Mouse (Mus musculus) liver, embryonic 14.5 days (tissue): ENCODE data around the gene Frmd8. TPM values are rescaled to one million over a fixed set of nuclear protein-coding genes. Genes with fewer than 3 reads are reported as not detected.

Source experiments
- ATAC-seq: fragments of 200-750 bp; cut with Nextera tagmentation; 2 replicates; pipeline ENCODE4 v1.8.0; 2017; ENCODE audit warnings: moderate number of reproducible peaks, mild to moderate bottlenecking, moderate library complexity; ENCODE audit not compliant: insufficient read depth
- DNase-seq, 3 experiments: peaks; one replicate each; pipeline ENCODE4 v3.0.0-alpha.2; 2012 to 2013; ENCODE audit warnings: low read depth in 3 of 3, low spot score in 3 of 3
- H3K27ac ChIP-seq: fragments of 300-500 bp; sonication (generic); 2 replicates; pipeline ENCODE4 v1.5.1; 2014; ENCODE audit warnings: moderate library complexity, mild to moderate bottlenecking, control low read depth, inconsistent platforms
- H3K27me3 ChIP-seq: fragments of 300-500 bp; sonication (generic); 2 replicates; pipeline ENCODE4 v1.6.1; 2014; ENCODE audit warnings: mild to moderate bottlenecking, low read length, moderate library complexity; ENCODE audit not compliant: control insufficient read depth, insufficient read depth
- H3K36me3 ChIP-seq: fragments of 300-500 bp; sonication (generic); replicated peaks from 2 replicates; pipeline ENCODE4 v1.6.1; 2014; ENCODE audit warnings: low read depth; ENCODE audit not compliant: control insufficient read depth, insufficient read depth
- H3K4me1 ChIP-seq, 2 experiments: fragments of 200-500 bp in 1 of 2; fragments of 300-500 bp in 1 of 2; sonication (generic) in 1 of 2; replicated peaks; 2 replicates each; pipeline ENCODE4 v1.6.1; 2012 to 2014; ENCODE audit warnings: antibody characterized with exemption in 1 of 2, inconsistent platforms in 1 of 2, low read length in 1 of 2; ENCODE audit not compliant: control insufficient read depth in 2 of 2, insufficient read depth in 2 of 2
- H3K4me2 ChIP-seq: fragments of 300-500 bp; sonication (generic); 2 replicates; pipeline ENCODE4 v1.6.1; 2014; ENCODE audit warnings: low read depth, mild to moderate bottlenecking, control low read depth, moderate library complexity
- H3K4me3 ChIP-seq, 2 experiments: fragments of 200-500 bp in 1 of 2; fragments of 300-500 bp in 1 of 2; sonication (generic) in 1 of 2; 2 replicates each; pipeline ENCODE4 v1.5.1; 2012 to 2014; ENCODE audit warnings: low read depth in 2 of 2, low read length in 2 of 2, mild to moderate bottlenecking in 2 of 2, control low read depth in 1 of 2, inconsistent platforms in 1 of 2, moderate library complexity in 1 of 2; ENCODE audit not compliant: insufficient read depth in 1 of 2
- H3K9ac ChIP-seq: fragments of 300-500 bp; sonication (generic); replicated peaks from 2 replicates; pipeline ENCODE4 v1.6.1; 2014; ENCODE audit warnings: mild to moderate bottlenecking, control low read depth, moderate library complexity
- H3K9me3 ChIP-seq: fragments of 300-500 bp; sonication (generic); 2 replicates; pipeline ENCODE4 v1.6.1; 2016; ENCODE audit warnings: low read length, mixed read lengths; ENCODE audit not compliant: control insufficient read depth
- CTCF ChIP-seq: IDR thresholded peaks from 2 replicates; pipeline ENCODE4 v1.5.1; 2016; ENCODE audit warnings: antibody characterized with exemption, low read depth, control low read depth
- EP300 ChIP-seq: IDR thresholded peaks from 2 replicates; pipeline ENCODE4 v1.6.1; 2016; ENCODE audit warnings: antibody characterized with exemption, low read depth
- WGBS: fragments of 180-500 bp; shearing (Covaris S2); extraction: QIAGEN DNeasy Blood & Tissue Kit; methylation state at CpG from one replicate; pipeline ENCODE4 v1.1.7; 2014; ENCODE audit not compliant: insufficient replicate concordance; 5-methylcytosine and 5-hydroxymethylcytosine counted together
- polyA plus RNA-seq, 2 experiments: library from polyadenylated mRNA; depleted of rRNA in 1 of 2; stranded (reverse) in 1 of 2; unstranded in 1 of 2; fragments of >200 nt; fragmentation: Nextera tagmentation in 1 of 2; extraction: Ambion mirVana in 1 of 2; gene quantifications; 2 replicates each; pipeline versions ENCODE4 v1.2.1 to v1.2.3; 2012 to 2014

Gene Frmd8
- polyA plus RNA-seq, 2 experiments: 6.6 to 6.7 TPM

GRCm38 (mm10) chr19:5851481-5851971, 23.5 kb downstream of the Frmd8 start:
- H3K27ac ChIP-seq: no peak overlapping the region

DNA sequence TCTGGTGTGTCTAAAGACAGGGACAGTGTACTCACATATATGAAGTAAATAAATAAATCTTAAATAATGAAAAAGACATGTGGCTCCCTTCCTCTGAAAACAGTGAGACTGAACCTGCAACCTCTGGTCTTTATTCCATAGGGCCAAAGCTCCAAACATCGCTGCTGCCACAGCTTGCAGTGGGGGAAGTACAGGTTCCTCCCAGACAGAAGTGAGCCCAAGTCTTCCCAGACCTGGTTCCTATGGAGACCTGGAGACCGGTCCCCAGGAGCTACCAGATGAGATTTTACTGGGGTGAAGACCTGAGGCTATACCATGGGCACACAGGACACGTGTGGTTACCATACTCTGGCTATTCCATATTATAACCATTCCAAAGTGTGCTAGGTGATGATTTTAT, 24.2 kb downstream of the Frmd8 start:
- ATAC-seq (no peak), DNase-seq (no peak)
- Histone ChIP-seq H3K4me2 (no peak overlapping the region), H3K4me1 (peaks cover 48 to 50% of the 10 kb centered on the region in 2 experiments), H3K27me3 (no peaks in the 10 kb centered on the region), H3K36me3 (no peaks in the 10 kb centered on the region), H3K4me3 (no peak overlapping the region), H3K9me3 (no peaks in the 10 kb centered on the region), H3K27ac (no peak overlapping the region), H3K9ac (no peak overlapping the region)
- 73% methylated on average over 3 of the region's 3 CpGs for WGBS
- TF ChIP-seq EP300 (no peak), CTCF (no peak)

More at GRCm38 (mm10) chr19:5851481-5851971, 23.5 kb downstream of the Frmd8 start:
- H3K4me2 ChIP-seq: peak overlapping the region; percentile 40
- TF ChIP-seq EP300 (no peak), CTCF (no peak)
- no peaks in the 10 kb centered on the region for H3K9me3 ChIP-seq
- 25% methylated on average over 5 of the region's 5 CpGs for WGBS
- peak overlapping the region; percentile 35 for H3K9ac ChIP-seq
- H3K4me1 ChIP-seq: peaks cover 44 to 46% of the 10 kb centered on the region in 2 experiments
- no peaks in the 10 kb centered on the region for H3K27me3 ChIP-seq
- no peak for ATAC-seq
- DNase-seq: no peak
- no peaks in the 10 kb centered on the region for H3K36me3 ChIP-seq
- no peak overlapping the region for H3K4me3 ChIP-seq

- peak overlapping the region; percentile 99 for H3K27ac ChIP-seq
- peaks cover 49 to 56% of the 10 kb centered on the region in 2 experiments for H3K4me1 ChIP-seq
- DNase-seq (peak; percentile 83 to 87 (median 85)), ATAC-seq (peak; percentile 42; the same call in 1 of the 2 replicates)
- H3K9me3 ChIP-seq: no peaks in the 10 kb centered on the region
- peak overlapping the region; percentile 45 for H3K9ac ChIP-seq
- peak; percentile 100 for TF ChIP-seq CTCF
- TF ChIP-seq EP300: peak; percentile 78
- H3K27me3 ChIP-seq: no peaks in the 10 kb centered on the region
- H3K4me3 ChIP-seq: peak overlapping the region in 1 of 2 experiments; percentile 10; a peak in 2 of 4 replicates
- no peaks in the 10 kb centered on the region for H3K36me3 ChIP-seq
- WGBS: 14% methylated on average over 11 of the region's 11 CpGs
- H3K4me2 ChIP-seq: peak overlapping the region; percentile 85
Observed at GRCm38 (mm10) chr19:5849843-5850527, 25.1 kb downstream of the Frmd8 start.

DNA sequence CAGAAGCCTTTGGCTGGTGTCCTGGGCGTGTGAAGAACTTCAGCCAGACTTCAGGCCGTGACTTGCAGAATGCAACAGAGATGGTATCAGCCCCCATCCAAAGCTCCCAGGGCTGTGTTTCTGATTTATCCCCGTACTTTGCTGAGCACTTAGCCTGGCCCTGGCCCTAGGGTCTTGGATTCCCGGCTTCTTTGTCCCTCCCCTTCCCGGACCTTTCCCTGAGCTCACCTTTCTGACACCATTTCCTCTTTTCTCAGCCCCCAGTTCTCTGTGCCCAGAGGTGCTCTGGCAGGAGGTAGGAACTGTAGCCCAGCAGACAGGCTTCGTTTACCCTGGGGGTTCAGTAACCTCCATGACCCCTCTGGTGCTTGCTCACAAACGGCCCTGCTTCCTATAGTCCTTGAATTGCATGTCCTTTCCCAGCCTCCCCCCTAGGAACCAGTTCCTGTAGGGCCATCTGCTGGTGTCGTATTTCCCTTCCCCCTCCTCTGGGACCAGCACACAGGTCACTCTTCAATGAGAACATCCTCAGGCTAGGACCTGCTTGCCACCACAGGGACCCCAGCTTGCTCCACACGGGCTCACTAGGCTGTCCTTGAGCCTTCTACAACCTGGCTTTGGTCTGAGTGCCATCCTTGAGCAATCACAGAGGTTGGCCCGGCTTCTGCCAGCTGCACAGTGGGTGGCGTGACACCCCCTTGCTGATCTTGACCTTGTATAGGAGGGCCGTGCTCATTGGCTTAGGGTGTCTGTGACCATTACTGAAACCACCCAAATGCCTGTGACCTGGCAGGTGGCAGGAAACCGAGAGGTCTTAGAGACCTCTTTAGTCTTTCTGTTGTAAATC, 26.0 kb downstream of the Frmd8 start:
- 27% methylated on average over 13 of the region's 13 CpGs for WGBS
- ATAC-seq (no peak), DNase-seq (peak in 2 of 3 experiments; percentile 64 to 76)
- Histone ChIP-seq H3K4me3 (peak overlapping the region; percentile 13 to 44; a peak in 3 of 4 replicates), H3K9me3 (no peaks in the 10 kb centered on the region), H3K36me3 (no peaks in the 10 kb centered on the region), H3K27ac (peak overlapping the region; percentile 99), H3K4me1 (peaks cover 58 to 65% of the 10 kb centered on the region in 2 experiments), H3K9ac (peak overlapping the region; percentile 87), H3K27me3 (no peaks in the 10 kb centered on the region), H3K4me2 (peak overlapping the region; percentile 85)
- peak; percentile 13; the same call in 1 of the 2 replicates for TF ChIP-seq CTCF
- TF ChIP-seq EP300: no peak
